Mouse (Mus musculus): ENCODE results near the gene Cdk12.
"Not testable (repeated sequence)": the region's sequence is repeated elsewhere in the genome, so short reads cannot be mapped to it uniquely, and the experiment has no call there.

Cdk12 gene

GRCm38 (mm10) chr11:98202641-98203350 is at the start of gene Cdk12:
Cdk12 (plus strand) TSS chr11:98203059.
- Histone ChIP-seq H3K27me3 (ENCODE audit: control insufficient read depth, insufficient read depth, low read length, poor library complexity, severe bottlenecking) (no peaks in the 10 kb centered on the region), H3K36me3 (ENCODE audit: control insufficient read depth, insufficient read depth, low read length, poor library complexity, severe bottlenecking) (no peaks in the 10 kb centered on the region; the same call in 1 of the 2 replicates)
- peak; percentile 99 for DNase-seq (ENCODE audit: low read depth, low spot score)

GRCm38 (mm10) chr11:98155094-98155493 is 47.8 kb upstream of the Cdk12 start:
- H3K27me3 ChIP-seq (ENCODE audit: control insufficient read depth, insufficient read depth, low read length, poor library complexity, severe bottlenecking): no peaks in the 10 kb centered on the region
- peaks cover 2% of the 10 kb centered on the region; the same call in 1 of the 2 replicates for H3K36me3 ChIP-seq (ENCODE audit: control insufficient read depth, insufficient read depth, low read length, poor library complexity, severe bottlenecking)
- no peak for DNase-seq (ENCODE audit: low read depth, low spot score)

- Histone ChIP-seq H3K36me3 (ENCODE audit: control insufficient read depth, insufficient read depth, low read length, poor library complexity, severe bottlenecking) (peaks cover 26% of the 10 kb centered on the region), H3K27me3 (ENCODE audit: control insufficient read depth, insufficient read depth, low read length, poor library complexity, severe bottlenecking) (no peaks in the 10 kb centered on the region; the same call in 1 of the 2 replicates)
- DNase-seq (ENCODE audit: low read depth, low spot score): no peak
These were observed 34.5 kb upstream of the Cdk12 start for GRCm38 (mm10) chr11:98168400-98168799.

GRCm38 (mm10) chr11:98182149-98182548 is 20.7 kb upstream of the Cdk12 start:
- DNase-seq (ENCODE audit: low read depth, low spot score); H3K27me3 ChIP-seq (ENCODE audit: control insufficient read depth, insufficient read depth, low read length, poor library complexity, severe bottlenecking); H3K36me3 ChIP-seq (ENCODE audit: control insufficient read depth, insufficient read depth, low read length, poor library complexity, severe bottlenecking): not testable (repeated sequence)

- H3K27me3 ChIP-seq (ENCODE audit: control insufficient read depth, insufficient read depth, low read length, poor library complexity, severe bottlenecking): no peaks in the 10 kb centered on the region
- DNase-seq (ENCODE audit: low read depth, low spot score): no peak
- peaks cover 9% of the 10 kb centered on the region for H3K36me3 ChIP-seq (ENCODE audit: control insufficient read depth, insufficient read depth, low read length, poor library complexity, severe bottlenecking)
These were observed 15.0 kb upstream of the Cdk12 start for GRCm38 (mm10) chr11:98187640-98188395.

- no peak for DNase-seq (ENCODE audit: low read depth, low spot score)
- H3K36me3 ChIP-seq (ENCODE audit: control insufficient read depth, insufficient read depth, low read length, poor library complexity, severe bottlenecking): peaks cover 7% of the 10 kb centered on the region
- no peaks in the 10 kb centered on the region for H3K27me3 ChIP-seq (ENCODE audit: control insufficient read depth, insufficient read depth, low read length, poor library complexity, severe bottlenecking)
These were observed 12.0 kb upstream of the Cdk12 start for GRCm38 (mm10) chr11:98190820-98191219.

GRCm38 (mm10) chr11:98192901-98193805 is 9.7 kb upstream of the Cdk12 start, which contains the start of gene Med1:
Med1 (minus strand) TSS chr11:98193293.
- Histone ChIP-seq H3K27me3 (ENCODE audit: control insufficient read depth, insufficient read depth, low read length, poor library complexity, severe bottlenecking) (no peaks in the 10 kb centered on the region), H3K36me3 (ENCODE audit: control insufficient read depth, insufficient read depth, low read length, poor library complexity, severe bottlenecking) (peaks cover 6% of the 10 kb centered on the region)
- peak; percentile 98 for DNase-seq (ENCODE audit: low read depth, low spot score)

- DNase-seq (ENCODE audit: low read depth, low spot score): peak; percentile 50
- no peaks in the 10 kb centered on the region for H3K27me3 ChIP-seq (ENCODE audit: control insufficient read depth, insufficient read depth, low read length, poor library complexity, severe bottlenecking)
- no peaks in the 10 kb centered on the region; the same call in 1 of the 2 replicates for H3K36me3 ChIP-seq (ENCODE audit: control insufficient read depth, insufficient read depth, low read length, poor library complexity, severe bottlenecking)
These were observed 843 bp upstream of the Cdk12 start for GRCm38 (mm10) chr11:98201791-98202640.

- DNase-seq (ENCODE audit: low read depth, low spot score): peak; percentile 42
- Histone ChIP-seq H3K27me3 (ENCODE audit: control insufficient read depth, insufficient read depth, low read length, poor library complexity, severe bottlenecking) (no peaks in the 10 kb centered on the region), H3K36me3 (ENCODE audit: control insufficient read depth, insufficient read depth, low read length, poor library complexity, severe bottlenecking) (peaks cover under 1% of the 10 kb centered on the region; the same call in 1 of the 2 replicates)
These were observed 572 bp downstream of the Cdk12 start for GRCm38 (mm10) chr11:98203351-98203911.

- H3K36me3 ChIP-seq (ENCODE audit: control insufficient read depth, insufficient read depth, low read length, poor library complexity, severe bottlenecking): peaks cover 3% of the 10 kb centered on the region; the same call in 1 of the 2 replicates
- peak; percentile 20 for DNase-seq (ENCODE audit: low read depth, low spot score)
- H3K27me3 ChIP-seq (ENCODE audit: control insufficient read depth, insufficient read depth, low read length, poor library complexity, severe bottlenecking): no peaks in the 10 kb centered on the region
These were observed 1.1 kb downstream of the Cdk12 start for GRCm38 (mm10) chr11:98203931-98204421.

- DNase-seq (ENCODE audit: low read depth, low spot score): no peak
- no peaks in the 10 kb centered on the region for H3K27me3 ChIP-seq (ENCODE audit: control insufficient read depth, insufficient read depth, low read length, poor library complexity, severe bottlenecking)
- H3K36me3 ChIP-seq (ENCODE audit: control insufficient read depth, insufficient read depth, low read length, poor library complexity, severe bottlenecking): peaks cover 9% of the 10 kb centered on the region
These were observed 2.6 kb downstream of the Cdk12 start for GRCm38 (mm10) chr11:98205463-98205862.

- not testable (repeated sequence) for H3K27me3 ChIP-seq (ENCODE audit: control insufficient read depth, insufficient read depth, low read length, poor library complexity, severe bottlenecking); DNase-seq (ENCODE audit: low read depth, low spot score)
- peaks cover 12% of the 10 kb centered on the region for H3K36me3 ChIP-seq (ENCODE audit: control insufficient read depth, insufficient read depth, low read length, poor library complexity, severe bottlenecking)
These were observed 3.4 kb downstream of the Cdk12 start for GRCm38 (mm10) chr11:98206281-98206680.

- DNase-seq (ENCODE audit: low read depth, low spot score); H3K27me3 ChIP-seq (ENCODE audit: control insufficient read depth, insufficient read depth, low read length, poor library complexity, severe bottlenecking): not testable (repeated sequence)
- H3K36me3 ChIP-seq (ENCODE audit: control insufficient read depth, insufficient read depth, low read length, poor library complexity, severe bottlenecking): peaks cover 12% of the 10 kb centered on the region
These were observed 6.8 kb downstream of the Cdk12 start for GRCm38 (mm10) chr11:98209661-98210060.

All from splenic B cell, adult 2 months (primary cell).